Mouse (Mus musculus) hindbrain, embryonic 14.5 days (tissue): Measurements from ENCODE around the gene Pofut2. TPM values are rescaled to one million over a fixed set of nuclear protein-coding genes. Genes with fewer than 3 reads are reported as not detected.

Experiments
- ATAC-seq: fragments of 200-750 bp; cut with Nextera tagmentation; 2 replicates; pipeline ENCODE4 v1.8.0; 2017; ENCODE audit warnings: moderate number of reproducible peaks, mild to moderate bottlenecking, moderate TSS enrichment, moderate library complexity; ENCODE audit not compliant: low FRiP score
- DNase-seq: peaks from one replicate; pipeline ENCODE4 v3.0.0-alpha.2; 2015; ENCODE audit warnings: low spot score
- H3K27ac ChIP-seq: fragments of 300-500 bp; sonication (generic); 2 replicates; pipeline ENCODE4 v1.5.1; 2014; ENCODE audit warnings: mild to moderate bottlenecking, moderate library complexity
- H3K27me3 ChIP-seq: fragments of 300-500 bp; sonication (generic); 2 replicates; pipeline ENCODE4 v1.6.1; 2014; ENCODE audit warnings: mild to moderate bottlenecking, low read length, mixed read lengths; ENCODE audit not compliant: control insufficient read depth, insufficient read depth
- H3K36me3 ChIP-seq: fragments of 300-500 bp; sonication (generic); replicated peaks from 2 replicates; pipeline ENCODE4 v1.6.1; 2014; ENCODE audit not compliant: control insufficient read depth, insufficient read depth
- H3K4me1 ChIP-seq: fragments of 300-500 bp; sonication (generic); replicated peaks from 2 replicates; pipeline ENCODE4 v1.6.1; 2014; ENCODE audit warnings: antibody characterized with exemption, low read length, mixed read lengths; ENCODE audit not compliant: control insufficient read depth, insufficient read depth
- H3K4me2 ChIP-seq: fragments of 300-500 bp; sonication (generic); replicated peaks from 2 replicates; pipeline ENCODE4 v1.6.1; 2014; ENCODE audit warnings: mild to moderate bottlenecking, moderate library complexity
- H3K4me3 ChIP-seq: fragments of 300-500 bp; sonication (generic); replicated peaks from 2 replicates; pipeline ENCODE4 v1.5.1; 2014; ENCODE audit warnings: mild to moderate bottlenecking, low read length
- H3K9ac ChIP-seq: fragments of 300-500 bp; sonication (generic); 2 replicates; pipeline ENCODE4 v1.6.1; 2014
- H3K9me3 ChIP-seq: fragments of 300-500 bp; sonication (generic); 2 replicates; pipeline ENCODE4 v1.6.1; 2016; ENCODE audit warnings: low read length; ENCODE audit not compliant: control insufficient read depth
- WGBS: fragments of 180-500 bp; shearing (Covaris S2); extraction: QIAGEN DNeasy Blood & Tissue Kit; methylation state at CpG from one replicate; pipeline ENCODE4 v1.1.7; 2014; 5-methylcytosine and 5-hydroxymethylcytosine counted together
- polyA plus RNA-seq: library from polyadenylated mRNA; unstranded; fragments of >200 nt; fragmentation: Nextera tagmentation; extraction: Ambion mirVana; gene quantifications from 2 replicates; pipeline ENCODE4 v1.2.1, GENCODE M21; 2014

Pofut2 gene
- polyA plus RNA-seq, 1 experiment from 2014 or later = 53.2 TPM

- WGBS = 92% methylated on average over 14 of the region's 14 CpGs
- no peaks in the 10 kb centered on the region for H3K27me3 ChIP-seq
- no peak overlapping the region for H3K4me2 ChIP-seq
- no peak overlapping the region for H3K9ac ChIP-seq
- H3K4me1 ChIP-seq = 0 out of 2 replicates have a peak, but pooled peaks cover 4% of the 10 kb centered on the region
- no peak overlapping the region for H3K4me3 ChIP-seq
- H3K9me3 ChIP-seq = no peaks in the 10 kb centered on the region
- DNase-seq (no peak), ATAC-seq (no peak)
- H3K27ac ChIP-seq = no peak overlapping the region
- no peaks in the 10 kb centered on the region for H3K36me3 ChIP-seq
Observed at GRCm38 (mm10) chr10:77242871-77243270, 16.1 kb upstream of the Pofut2 start.

DNA sequence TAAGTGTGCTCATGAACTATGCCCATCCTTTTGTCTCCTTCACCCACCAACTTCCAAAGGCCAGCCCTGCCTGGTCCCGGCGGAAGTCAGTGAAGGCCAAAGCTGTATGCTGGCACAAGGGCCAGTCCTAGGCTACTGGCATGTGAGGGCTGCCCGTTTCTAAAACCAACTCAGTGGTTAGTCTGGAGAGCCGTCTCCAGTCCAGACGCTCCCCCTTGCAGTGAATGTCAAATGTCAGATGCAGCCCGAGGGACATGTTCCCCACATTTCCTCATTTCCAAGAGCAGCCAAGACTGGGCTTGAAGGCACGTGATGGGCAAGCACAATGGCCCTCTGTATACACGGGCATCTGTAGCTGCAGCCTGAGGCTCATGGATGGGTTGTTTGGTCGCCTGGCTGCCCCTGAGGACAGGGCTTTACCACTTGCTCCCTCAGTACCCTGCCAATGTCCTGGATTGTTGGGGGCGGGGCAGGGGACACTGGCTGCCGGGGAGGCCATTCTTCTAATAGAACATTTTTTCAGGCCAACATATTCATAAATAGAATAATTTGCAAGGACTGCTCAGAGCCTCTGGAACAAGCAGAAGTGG is 15.4 kb upstream of the Pofut2 start:
- no peak; the same call in 1 of the 2 replicates for ATAC-seq
- Histone ChIP-seq H3K27ac (no peak overlapping the region), H3K9ac (no peak overlapping the region), H3K27me3 (no peaks in the 10 kb centered on the region), H3K4me2 (no peak overlapping the region), H3K4me3 (no peak overlapping the region), H3K9me3 (no peaks in the 10 kb centered on the region), H3K36me3 (no peaks in the 10 kb centered on the region), H3K4me1 (0 out of 2 replicates have a peak, but pooled peaks cover 4% of the 10 kb centered on the region)
- no peak for DNase-seq
- WGBS = 69% methylated on average over 11 of the region's 11 CpGs

DNA sequence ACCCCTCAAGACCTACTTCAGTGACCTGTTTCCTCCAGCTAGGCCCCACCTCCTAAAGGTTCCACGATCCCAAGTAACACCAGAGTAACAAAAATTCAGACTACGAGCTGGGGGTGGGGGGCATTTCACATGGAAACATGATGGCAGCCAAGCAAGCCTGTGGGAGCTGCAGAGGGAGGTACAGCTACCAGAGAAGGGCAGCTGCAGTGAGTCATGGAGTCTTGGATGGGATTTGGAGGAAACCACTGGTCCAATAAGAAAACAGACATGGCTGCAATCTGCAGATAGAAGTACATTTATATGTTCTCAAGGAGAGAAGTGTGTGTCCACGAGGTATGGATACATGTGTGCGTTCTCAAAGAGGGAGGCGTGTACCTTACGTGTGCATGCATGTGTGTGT is 14.2 kb upstream of the Pofut2 start:
- ATAC-seq (no peak), DNase-seq (no peak)
- H3K4me1 ChIP-seq = 0 out of 2 replicates have a peak, but pooled peaks cover 4% of the 10 kb centered on the region
- H3K36me3 ChIP-seq = no peaks in the 10 kb centered on the region
- no peak overlapping the region for H3K9ac ChIP-seq
- no peaks in the 10 kb centered on the region for H3K27me3 ChIP-seq
- 92% methylated on average over 6 of the region's 6 CpGs for WGBS
- H3K9me3 ChIP-seq = no peaks in the 10 kb centered on the region
- no peak overlapping the region for H3K27ac ChIP-seq
- H3K4me3 ChIP-seq = no peak overlapping the region
- no peak overlapping the region for H3K4me2 ChIP-seq

GRCm38 (mm10) chr10:77247048-77247447 is 12.0 kb upstream of the Pofut2 start:
- Histone ChIP-seq H3K4me1 (0 out of 2 replicates have a peak, but pooled peaks cover 4% of the 10 kb centered on the region), H3K9ac (no peak overlapping the region), H3K4me3 (no peak overlapping the region), H3K4me2 (no peak overlapping the region), H3K27ac (no peak overlapping the region), H3K27me3 (no peaks in the 10 kb centered on the region), H3K9me3 (no peaks in the 10 kb centered on the region), H3K36me3 (no peaks in the 10 kb centered on the region)
- ATAC-seq = no peak
- WGBS = 88% methylated on average over 5 of the region's 5 CpGs
- no peak for DNase-seq

DNA sequence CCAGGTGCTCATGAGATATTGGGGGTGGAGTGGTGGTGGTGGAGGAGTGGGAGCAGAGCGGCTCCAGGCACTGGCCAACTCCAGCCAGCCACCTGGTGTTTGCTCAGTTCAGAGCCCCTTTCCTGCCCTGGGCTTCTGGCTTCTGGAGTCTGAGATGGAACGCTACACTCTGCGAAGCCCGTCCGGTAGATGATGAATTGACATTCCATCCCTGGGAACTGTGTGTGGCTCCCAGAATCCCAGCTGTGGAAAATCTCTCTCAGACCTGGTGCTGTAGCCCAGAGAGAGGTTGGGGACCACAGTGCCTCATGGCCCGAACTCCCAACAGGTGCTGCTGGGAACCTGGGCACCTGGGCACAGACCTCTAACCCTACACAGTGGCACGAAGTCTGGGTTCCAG is 11.3 kb upstream of the Pofut2 start:
- no peak for ATAC-seq
- H3K27ac ChIP-seq = no peak overlapping the region
- WGBS = 71% methylated on average over 7 of the region's 7 CpGs
- no peak overlapping the region for H3K4me2 ChIP-seq
- no peak overlapping the region for H3K4me3 ChIP-seq
- no peaks in the 10 kb centered on the region for H3K36me3 ChIP-seq
- H3K4me1 ChIP-seq = 0 out of 2 replicates have a peak, but pooled peaks cover 9% of the 10 kb centered on the region
- no peaks in the 10 kb centered on the region for H3K9me3 ChIP-seq
- no peak overlapping the region for H3K9ac ChIP-seq
- DNase-seq = no peak
- H3K27me3 ChIP-seq = no peaks in the 10 kb centered on the region

DNA sequence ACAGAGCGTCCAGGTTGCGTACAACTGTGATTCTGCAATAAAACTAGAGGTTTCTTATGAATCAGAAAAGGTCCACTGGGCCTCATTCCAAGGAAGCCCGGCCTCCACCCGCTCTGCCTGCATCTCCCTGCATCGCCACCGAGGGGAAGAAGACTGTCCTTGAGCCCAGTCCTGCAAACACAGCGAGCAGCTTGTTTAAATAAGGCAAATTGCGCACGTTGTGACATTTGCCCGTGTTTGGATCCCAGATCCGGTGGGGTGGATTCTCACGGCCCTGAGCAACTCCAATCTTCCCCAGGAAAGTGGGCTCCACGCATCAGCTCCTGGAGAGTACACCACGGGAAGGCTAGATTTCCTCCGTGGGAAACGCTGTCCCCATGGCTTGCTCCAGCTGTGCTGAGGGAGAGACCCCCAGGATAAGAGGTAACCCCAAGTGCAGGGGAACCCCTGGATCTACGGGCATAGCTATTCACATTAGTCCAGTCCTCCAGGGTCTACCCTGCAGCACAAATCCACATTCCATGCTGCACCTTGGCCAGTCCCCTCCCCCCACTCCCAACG is 7.7 kb upstream of the Pofut2 start:
- Histone ChIP-seq H3K27ac (no peak overlapping the region), H3K36me3 (no peaks in the 10 kb centered on the region), H3K4me2 (no peak overlapping the region; the same call in 1 of the 2 replicates), H3K9me3 (no peaks in the 10 kb centered on the region), H3K9ac (no peak overlapping the region), H3K27me3 (no peaks in the 10 kb centered on the region), H3K4me3 (no peak overlapping the region), H3K4me1 (0 out of 2 replicates have a peak, but pooled peaks cover 11% of the 10 kb centered on the region)
- WGBS = 67% methylated on average over 18 of the region's 18 CpGs
- DNase-seq (no peak), ATAC-seq (no peak)

GRCm38 (mm10) chr10:77251784-77252539 is 7.1 kb upstream of the Pofut2 start:
- H3K4me3 ChIP-seq = no peak overlapping the region
- H3K27ac ChIP-seq = no peak overlapping the region
- H3K36me3 ChIP-seq = no peaks in the 10 kb centered on the region
- WGBS = 69% methylated on average over 18 of the region's 18 CpGs
- ATAC-seq = no peak
- no peaks in the 10 kb centered on the region for H3K27me3 ChIP-seq
- no peak for DNase-seq
- H3K4me1 ChIP-seq = 0 out of 2 replicates have a peak, but pooled peaks cover 11% of the 10 kb centered on the region
- no peak overlapping the region for H3K9ac ChIP-seq
- H3K4me2 ChIP-seq = no peak overlapping the region
- no peaks in the 10 kb centered on the region for H3K9me3 ChIP-seq

- H3K27me3 ChIP-seq = no peaks in the 10 kb centered on the region
- ATAC-seq = peak; percentile 53
- H3K36me3 ChIP-seq = no peaks in the 10 kb centered on the region
- H3K9me3 ChIP-seq = no peaks in the 10 kb centered on the region
- no peak overlapping the region for H3K4me3 ChIP-seq
- no peak overlapping the region for H3K9ac ChIP-seq
- no peak overlapping the region for H3K27ac ChIP-seq
- peak; percentile 93 for DNase-seq
- H3K4me2 ChIP-seq = no peak overlapping the region
- WGBS = under 1% methylated on average over 4 of the region's 4 CpGs
- H3K4me1 ChIP-seq = 0 out of 2 replicates have a peak, but pooled peaks cover 11% of the 10 kb centered on the region
Observed at GRCm38 (mm10) chr10:77252790-77253189, 6.2 kb upstream of the Pofut2 start.

- H3K4me3 ChIP-seq = no peak overlapping the region
- H3K4me2 ChIP-seq = no peak overlapping the region
- no peak overlapping the region for H3K9ac ChIP-seq
- ATAC-seq (no peak), DNase-seq (no peak)
- H3K9me3 ChIP-seq = no peaks in the 10 kb centered on the region
- H3K36me3 ChIP-seq = no peaks in the 10 kb centered on the region
- 70% methylated on average over 3 of the region's 3 CpGs for WGBS
- no peaks in the 10 kb centered on the region for H3K27me3 ChIP-seq
- no peak overlapping the region for H3K27ac ChIP-seq
- H3K4me1 ChIP-seq = peaks cover 19% of the 10 kb centered on the region
Observed at GRCm38 (mm10) chr10:77255231-77255630, 3.8 kb upstream of the Pofut2 start.
